Mouse (Mus musculus): ENCODE measurements around the gene Gm3264.
"Not testable (repeated sequence)": the region's sequence is repeated elsewhere in the genome, so short reads cannot be mapped to it uniquely, and the experiment has no call there.

Gene Gm3264

GRCm38 (mm10) chr14:4855299-4855980, at the start of gene Gm3264:
Gene Gm3264, plus strand, starts transcription at chr14:4855576.
- DNase-seq (ENCODE audit: low spot score) = peak; percentile 1

- not testable (repeated sequence) for DNase-seq (ENCODE audit: low spot score)
Measured at GRCm38 (mm10) chr14:4806421-4806820, 49.0 kb upstream of the Gm3264 start.

- not testable (repeated sequence) for DNase-seq (ENCODE audit: low spot score)
Measured at GRCm38 (mm10) chr14:4821950-4822349, 33.4 kb upstream of the Gm3264 start.

- DNase-seq (ENCODE audit: low spot score) = not testable (repeated sequence)
Measured at GRCm38 (mm10) chr14:4837806-4838205, 17.6 kb upstream of the Gm3264 start, which contains the start of gene Gm3269. Gene Gm3269, plus strand, starts transcription at chr14:4838106.

- DNase-seq (ENCODE audit: low spot score) = not testable (repeated sequence)
Measured at GRCm38 (mm10) chr14:4892116-4892515, 36.7 kb downstream of the Gm3264 start, which contains the start of gene Gm3278. Gene Gm3278, plus strand, starts transcription at chr14:4892416.
